Mouse (Mus musculus) myocyte (in vitro differentiated cells): Measurements from ENCODE around the gene Nisch.

Experiments used
- CEBPB ChIP-seq: IDR thresholded peaks from 2 replicates; pipeline ENCODE4 v1.6.1; 2011; ENCODE audit warnings: mild to moderate bottlenecking, moderate library complexity; ENCODE audit not compliant: poor library complexity, insufficient read depth, severe bottlenecking
- E2F4 ChIP-seq: IDR thresholded peaks from one replicate; pipeline ENCODE4 v1.6.1; 2011; ENCODE audit warnings: mild to moderate bottlenecking, control low read depth, moderate library complexity; ENCODE audit not compliant: insufficient read depth
- MAX ChIP-seq: IDR thresholded peaks from one replicate; pipeline ENCODE4 v1.6.1; 2011; ENCODE audit warnings: low read depth, mild to moderate bottlenecking, control low read depth
- MYOD1 ChIP-seq, 3 experiments: IDR thresholded peaks; one replicate each; pipeline ENCODE4 v1.6.1; 2011; ENCODE audit warnings: control low read depth in 2 of 3, low read depth in 2 of 3, mild to moderate bottlenecking in 2 of 3, moderate library complexity in 1 of 3; ENCODE audit not compliant: insufficient read length in 2 of 3, control insufficient read depth in 1 of 3
- MYOG ChIP-seq, 3 experiments: IDR thresholded peaks; one replicate each; pipeline ENCODE4 v1.6.1; 2011; ENCODE audit warnings: control low read depth in 2 of 3, low read depth in 2 of 3, mild to moderate bottlenecking in 2 of 3; ENCODE audit not compliant: insufficient read length in 2 of 3, control insufficient read depth in 1 of 3, insufficient read depth in 1 of 3
- POLR2A ChIP-seq: IDR thresholded peaks from one replicate; pipeline ENCODE4 v1.6.1; 2011; ENCODE audit warnings: low read depth, mild to moderate bottlenecking, control low read depth, moderate library complexity; ENCODE audit not compliant: insufficient read length
- POLR2AphosphoS2 ChIP-seq: IDR thresholded peaks from one replicate; pipeline ENCODE4 v1.6.1; 2011; ENCODE audit warnings: low read depth, control low read depth; ENCODE audit not compliant: insufficient read length
- SRF ChIP-seq: IDR thresholded peaks from one replicate; pipeline ENCODE4 v1.6.1; 2011; ENCODE audit warnings: low read depth; ENCODE audit not compliant: control insufficient read depth, insufficient read length
- TCF12 ChIP-seq: IDR thresholded peaks from one replicate; pipeline ENCODE4 v1.6.1; 2011; ENCODE audit warnings: mild to moderate bottlenecking, control low read depth; ENCODE audit not compliant: poor library complexity, insufficient read depth, severe bottlenecking
- TCF3 ChIP-seq: IDR thresholded peaks from one replicate; pipeline ENCODE4 v1.6.1; 2011; ENCODE audit warnings: low read depth, control low read depth; ENCODE audit not compliant: insufficient read length
- USF1 ChIP-seq: IDR thresholded peaks from one replicate; pipeline ENCODE4 v1.6.1; 2011; ENCODE audit warnings: low read depth, mild to moderate bottlenecking, control low read depth, moderate library complexity

DNA sequence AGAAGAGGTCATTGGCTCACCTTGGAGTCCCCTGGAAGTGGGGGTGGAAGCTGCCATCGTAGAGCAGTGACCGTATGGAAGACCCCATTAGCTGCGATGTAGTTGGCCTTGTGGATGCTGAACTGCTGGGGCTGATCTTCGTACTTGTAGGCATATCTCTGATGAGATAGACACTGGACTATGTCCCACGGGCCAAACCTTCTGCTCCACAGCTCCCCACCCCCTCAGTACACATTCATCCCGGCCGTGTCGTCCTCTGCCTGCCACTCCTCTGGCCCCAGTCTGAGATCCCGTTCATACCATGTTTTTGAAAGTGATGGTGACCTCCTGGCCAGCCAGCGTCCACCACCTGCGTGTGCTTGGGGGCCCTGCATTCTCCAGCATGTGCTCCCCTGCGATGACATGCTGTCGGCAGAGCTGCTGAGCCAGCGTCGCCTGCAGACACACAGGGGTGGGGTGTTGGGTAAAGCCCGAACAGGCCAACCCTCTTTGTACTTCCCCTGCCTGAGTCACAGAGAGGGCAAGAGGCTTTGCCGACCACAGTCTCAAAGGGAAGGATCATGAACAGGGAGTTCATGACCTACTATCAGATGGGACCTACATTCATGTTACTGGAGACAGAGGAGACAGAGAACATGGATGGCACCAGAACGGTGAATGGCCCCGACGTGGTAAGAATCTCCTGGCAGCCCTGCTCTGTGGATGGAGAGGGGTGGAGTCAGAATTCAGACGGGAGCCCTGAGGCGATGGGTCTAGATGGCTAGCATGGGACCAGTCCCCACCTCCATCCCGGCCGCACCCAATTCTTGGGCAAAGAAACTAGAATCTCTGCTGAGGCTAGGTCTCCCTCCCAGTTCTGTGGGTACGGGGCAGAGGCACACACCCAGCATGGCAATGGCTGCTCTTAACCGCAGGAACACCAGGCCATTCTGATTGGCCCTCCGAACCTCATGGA is 56.3 kb downstream of the Nisch start:
- TF ChIP-seq POLR2A (no peak), TCF12 (no peak), CEBPB (no peak), MAX (no peak), TCF3 (no peak), USF1 (no peak), POLR2AphosphoS2 (no peak), E2F4 (no peak), MYOD1 (IDR thresholded peaks at IDR 0.05; ENCODE audit: control insufficient read depth in 1 of 3, insufficient read length in 2 of 3, low read depth in 2 of 3) (no peak), MYOG (IDR thresholded peaks at IDR 0.05; ENCODE audit: control insufficient read depth in 1 of 3, insufficient read depth in 1 of 3, insufficient read length in 2 of 3, low read depth in 2 of 3) (no peak), SRF (no peak)
